Mouse (Mus musculus): ENCODE measurements at regions not wholly inside any gene's neighbourhood (a gene's known extent, or its start where the extent isn't known, plus 50 kb on each side); places are given as distances from the start of the nearest gene placed in this dataset.

DNA sequence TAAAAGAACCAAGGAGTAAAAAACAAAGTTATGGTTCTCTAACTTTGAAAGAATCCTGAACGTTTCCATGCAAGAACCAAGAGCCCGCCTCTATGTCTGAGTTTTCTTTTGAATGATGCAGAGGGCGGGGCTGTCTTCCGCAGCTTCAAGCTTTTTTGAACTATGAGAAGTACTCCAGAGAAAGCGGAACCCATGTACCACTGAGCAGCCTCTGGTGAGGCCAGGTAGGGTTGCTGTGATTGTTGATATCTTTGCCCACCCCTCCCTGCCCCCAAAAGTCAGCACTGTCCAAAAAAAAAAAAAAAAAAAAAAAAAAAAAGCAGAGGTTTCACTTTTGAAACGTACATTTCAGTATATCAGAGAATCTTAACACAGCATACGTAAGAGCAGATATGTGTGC is 161.2 kb upstream of the Spdye4c start:
- no peaks in the 10 kb centered on the region for H3K27me3 ChIP-seq (ENCODE audit: insufficient read depth, low read length)
- H3K4me2 ChIP-seq (replicated peaks; ENCODE audit: low read depth, low read length), result no peak overlapping the region
- H3K27ac ChIP-seq (ENCODE audit: low read length), result peak overlapping the region; percentile 64; the same call in 1 of the 2 replicates

DNA sequence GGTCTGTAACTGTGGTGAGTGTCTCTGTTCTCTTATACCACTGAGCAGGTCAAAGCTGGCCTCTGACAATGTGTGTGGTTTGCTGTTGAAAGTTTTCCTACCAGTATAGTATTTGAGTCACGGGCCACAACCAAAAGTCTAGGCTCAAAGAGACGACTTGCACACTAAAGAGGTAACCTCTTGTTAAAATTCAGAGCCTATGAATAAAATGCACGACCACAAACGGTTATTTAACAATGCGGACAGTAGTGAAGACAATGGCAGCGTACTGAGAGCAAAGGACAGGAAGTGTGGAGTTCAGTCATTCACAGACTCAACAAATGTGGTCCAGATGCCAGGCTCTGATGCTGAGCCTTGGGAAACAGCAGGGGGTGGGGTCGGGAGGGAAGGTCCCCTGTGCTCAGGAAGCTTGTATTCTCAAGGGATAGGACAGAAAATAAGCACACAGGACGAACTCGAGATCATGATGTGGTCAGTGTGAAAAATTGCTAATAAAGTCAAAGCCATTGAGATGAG is 160.2 kb upstream of the Spdye4c start:
- 66% methylated on average over 9 of the region's 9 CpGs for WGBS
- no peaks in the 10 kb centered on the region for H3K36me3 ChIP-seq (ENCODE audit: insufficient read depth, low read length)
- H3K27ac ChIP-seq (ENCODE audit: low read length), result no peak overlapping the region; the same call in 1 of the 2 replicates

More for the DNA sequence above, 161.2 kb upstream of the Spdye4c start:
- Histone ChIP-seq H3K4me3 (ENCODE audit: low read length) (no peak overlapping the region), H3K9me3 (ENCODE audit: low read length) (no peaks in the 10 kb centered on the region), H3K4me1 (ENCODE audit: insufficient read depth, low read length) (peaks cover 36% of the 10 kb centered on the region), H3K36me3 (ENCODE audit: insufficient read depth, low read length) (no peaks in the 10 kb centered on the region), H3K9ac (replicated peaks; ENCODE audit: low read length) (no peak overlapping the region)
- WGBS, result 68% methylated on average over 7 of the region's 7 CpGs
- no peak for ATAC-seq (ENCODE audit: low FRiP score, low TSS enrichment)

DNA sequence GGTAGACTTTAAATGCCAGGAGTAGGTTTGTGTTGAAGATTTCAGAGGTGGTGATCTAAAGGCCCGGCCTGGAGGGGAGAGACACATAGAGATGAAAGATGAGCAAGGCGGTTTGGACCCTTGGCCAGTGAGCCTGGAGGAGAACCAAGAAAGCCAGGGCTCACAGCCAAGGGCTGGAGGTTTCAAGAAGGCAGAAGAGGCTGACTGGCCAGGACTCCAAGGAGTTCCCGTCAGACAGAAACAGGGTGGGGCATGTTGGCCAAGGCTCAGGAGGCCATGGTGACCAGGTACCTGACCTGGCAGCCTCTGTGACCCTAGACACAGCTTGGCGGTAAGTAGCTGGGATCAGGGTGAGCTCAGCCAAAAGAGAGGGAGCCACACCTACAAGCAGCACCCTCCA is 159.3 kb upstream of the Spdye4c start:
- no peak overlapping the region for H3K4me2 ChIP-seq (replicated peaks; ENCODE audit: low read depth, low read length)
- no peak for ATAC-seq (ENCODE audit: low FRiP score, low TSS enrichment)
- no peak overlapping the region for H3K9ac ChIP-seq (replicated peaks; ENCODE audit: low read length)
- no peak overlapping the region for H3K27ac ChIP-seq (ENCODE audit: low read length)
- no peak overlapping the region for H3K4me3 ChIP-seq (ENCODE audit: low read length)
- no peaks in the 10 kb centered on the region for H3K27me3 ChIP-seq (ENCODE audit: insufficient read depth, low read length)
- no peaks in the 10 kb centered on the region for H3K36me3 ChIP-seq (ENCODE audit: insufficient read depth, low read length)
- no peaks in the 10 kb centered on the region for H3K9me3 ChIP-seq (ENCODE audit: low read length)
- H3K4me1 ChIP-seq (ENCODE audit: insufficient read depth, low read length), result peaks cover 37% of the 10 kb centered on the region
- 83% methylated on average over 4 of the region's 4 CpGs for WGBS

More for the DNA sequence above, 160.2 kb upstream of the Spdye4c start:
- H3K27me3 ChIP-seq (ENCODE audit: insufficient read depth, low read length), result no peaks in the 10 kb centered on the region
- H3K4me1 ChIP-seq (ENCODE audit: insufficient read depth, low read length), result peaks cover 37% of the 10 kb centered on the region
- no peak overlapping the region for H3K4me3 ChIP-seq (ENCODE audit: low read length)
- no peak overlapping the region for H3K9ac ChIP-seq (replicated peaks; ENCODE audit: low read length)
- ATAC-seq (ENCODE audit: low FRiP score, low TSS enrichment), result no peak
- H3K4me2 ChIP-seq (replicated peaks; ENCODE audit: low read depth, low read length), result no peak overlapping the region
- no peaks in the 10 kb centered on the region for H3K9me3 ChIP-seq (ENCODE audit: low read length)

DNA sequence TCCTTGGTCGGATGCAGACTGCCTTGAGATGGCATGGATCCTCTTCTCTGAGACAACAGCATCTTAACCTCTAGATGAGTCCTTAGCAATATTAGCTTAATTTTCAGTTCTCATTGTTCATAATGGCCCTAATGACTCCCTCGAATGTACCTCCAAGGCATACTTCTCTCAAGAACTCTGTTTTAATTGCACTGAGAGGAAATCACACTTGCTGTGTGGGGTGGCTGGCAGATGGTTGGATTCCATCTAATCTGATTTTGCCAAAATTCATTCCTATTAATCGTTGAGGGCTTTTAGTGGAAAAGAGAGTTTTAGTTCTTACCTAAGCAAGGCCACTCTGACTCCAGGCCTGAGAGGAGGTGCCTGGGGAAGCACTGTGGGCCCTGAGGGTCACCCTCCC is 158.3 kb upstream of the Spdye4c start:
- Histone ChIP-seq H3K27me3 (ENCODE audit: insufficient read depth, low read length) (no peaks in the 10 kb centered on the region), H3K4me2 (replicated peaks; ENCODE audit: low read depth, low read length) (no peak overlapping the region), H3K4me3 (ENCODE audit: low read length) (no peak overlapping the region), H3K4me1 (ENCODE audit: insufficient read depth, low read length) (peaks cover 32% of the 10 kb centered on the region), H3K9me3 (ENCODE audit: low read length) (no peaks in the 10 kb centered on the region), H3K9ac (replicated peaks; ENCODE audit: low read length) (no peak overlapping the region), H3K27ac (ENCODE audit: low read length) (no peak overlapping the region), H3K36me3 (ENCODE audit: insufficient read depth, low read length) (no peaks in the 10 kb centered on the region)
- WGBS, result 85% methylated on average over 3 of the region's 3 CpGs
- no peak for ATAC-seq (ENCODE audit: low FRiP score, low TSS enrichment)

DNA sequence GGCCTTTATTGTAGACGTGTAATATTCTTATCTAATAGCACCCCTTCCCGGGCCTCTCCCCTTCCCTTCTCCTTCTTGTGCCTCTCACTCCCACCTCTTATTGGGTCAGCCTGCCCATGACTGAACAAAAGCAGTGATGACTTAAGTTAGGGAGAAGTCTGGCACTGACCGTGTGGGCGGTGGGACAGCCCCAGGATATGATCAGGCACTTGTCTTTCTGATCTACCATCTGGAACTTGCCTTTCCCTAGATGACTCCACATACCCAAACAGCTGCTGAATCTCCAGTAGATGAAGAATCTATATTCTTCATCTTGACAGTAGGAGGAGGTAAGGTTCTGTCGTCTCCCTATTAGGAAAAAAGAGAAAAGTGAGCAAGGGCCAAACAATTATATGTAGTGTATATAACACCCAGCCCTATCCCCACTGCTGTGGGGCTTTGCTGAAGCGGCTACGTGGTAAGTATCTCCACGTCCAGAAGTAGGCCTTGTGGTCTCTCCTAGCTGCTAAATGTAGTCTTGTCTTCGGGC is 157.4 kb upstream of the Spdye4c start:
- Histone ChIP-seq H3K27ac (ENCODE audit: low read length) (no peak overlapping the region), H3K36me3 (ENCODE audit: insufficient read depth, low read length) (no peaks in the 10 kb centered on the region), H3K9me3 (ENCODE audit: low read length) (no peaks in the 10 kb centered on the region), H3K4me1 (ENCODE audit: insufficient read depth, low read length) (peaks cover 29% of the 10 kb centered on the region), H3K4me2 (replicated peaks; ENCODE audit: low read depth, low read length) (no peak overlapping the region), H3K9ac (replicated peaks; ENCODE audit: low read length) (no peak overlapping the region), H3K4me3 (ENCODE audit: low read length) (no peak overlapping the region), H3K27me3 (ENCODE audit: insufficient read depth, low read length) (no peaks in the 10 kb centered on the region)
- ATAC-seq (ENCODE audit: low FRiP score, low TSS enrichment), result no peak
- WGBS, result 73% methylated on average over 9 of the region's 9 CpGs

DNA sequence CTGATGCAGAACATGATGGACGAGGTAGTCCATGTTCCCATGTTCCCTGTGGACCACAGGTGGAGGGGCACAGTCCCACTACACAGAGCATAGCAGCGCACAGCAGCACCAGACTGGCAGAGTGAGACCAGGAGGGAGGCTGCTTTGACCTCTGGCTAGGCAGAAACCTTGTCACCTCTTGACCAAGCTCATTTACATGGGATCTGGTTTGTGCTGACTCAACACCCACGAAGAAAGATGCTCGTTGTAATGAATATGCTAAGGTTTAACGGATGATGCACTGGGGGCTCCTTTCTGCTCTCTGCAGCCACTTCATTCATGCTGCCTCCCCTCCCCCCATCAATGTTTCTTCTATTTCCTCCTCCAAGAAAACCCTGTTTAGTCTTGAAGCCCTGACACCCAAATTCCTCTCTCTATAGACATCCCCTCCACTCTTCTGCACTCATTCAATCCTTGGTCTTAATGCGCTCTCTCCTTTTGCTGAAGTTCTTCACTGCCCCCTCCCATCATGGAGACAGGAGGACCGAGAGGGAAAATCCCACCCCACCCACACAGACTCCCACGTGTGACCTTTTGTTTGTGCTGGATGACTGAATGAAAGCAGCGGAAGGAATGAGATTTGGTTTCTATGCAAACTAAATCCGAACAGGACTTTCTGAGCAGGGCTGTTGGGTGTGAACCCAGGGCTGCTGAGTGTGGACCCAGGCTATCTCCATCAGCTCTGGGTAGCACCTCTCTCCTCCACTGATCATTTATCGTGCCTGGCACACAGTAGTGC is 156.6 kb upstream of the Spdye4c start:
- WGBS, result 42% methylated on average over 11 of the region's 11 CpGs
- Histone ChIP-seq H3K4me1 (ENCODE audit: insufficient read depth, low read length) (peaks cover 21% of the 10 kb centered on the region), H3K27me3 (ENCODE audit: insufficient read depth, low read length) (no peaks in the 10 kb centered on the region), H3K9me3 (ENCODE audit: low read length) (no peaks in the 10 kb centered on the region), H3K27ac (ENCODE audit: low read length) (no peak overlapping the region), H3K9ac (replicated peaks; ENCODE audit: low read length) (no peak overlapping the region), H3K36me3 (ENCODE audit: insufficient read depth, low read length) (no peaks in the 10 kb centered on the region), H3K4me2 (replicated peaks; ENCODE audit: low read depth, low read length) (no peak overlapping the region), H3K4me3 (ENCODE audit: low read length) (no peak overlapping the region)
- ATAC-seq (ENCODE audit: low FRiP score, low TSS enrichment), result 0 out of 2 replicates have a peak, but pooled peaks have one; percentile 57

DNA sequence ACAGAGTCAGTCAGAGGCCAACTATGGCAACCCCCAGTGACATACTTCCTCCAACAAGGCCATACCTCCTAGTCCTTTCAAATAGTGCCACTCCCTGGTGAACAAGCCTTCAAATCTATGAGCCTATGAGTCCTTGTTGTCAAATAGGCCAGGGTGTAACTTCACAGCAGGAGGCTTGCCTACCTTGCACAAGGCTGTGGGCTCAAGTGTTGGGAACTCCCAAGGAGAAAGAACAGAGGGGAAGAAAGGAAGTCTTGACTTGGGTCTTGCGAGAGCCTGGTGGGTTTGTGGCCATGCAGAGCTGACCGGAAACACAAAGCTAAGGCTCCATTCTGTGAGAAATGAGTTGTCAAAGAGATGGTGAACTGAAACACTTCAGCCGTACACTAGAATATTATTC is 154.6 kb upstream of the Spdye4c start:
- ATAC-seq (ENCODE audit: low FRiP score, low TSS enrichment), result no peak
- 98% methylated on average over 3 of the region's 3 CpGs for WGBS
- Histone ChIP-seq H3K27me3 (ENCODE audit: insufficient read depth, low read length) (no peaks in the 10 kb centered on the region), H3K4me1 (ENCODE audit: insufficient read depth, low read length) (peaks cover 16% of the 10 kb centered on the region), H3K4me3 (ENCODE audit: low read length) (no peak overlapping the region), H3K27ac (ENCODE audit: low read length) (no peak overlapping the region), H3K4me2 (replicated peaks; ENCODE audit: low read depth, low read length) (no peak overlapping the region), H3K9ac (replicated peaks; ENCODE audit: low read length) (no peak overlapping the region), H3K9me3 (ENCODE audit: low read length) (0 out of 2 replicates have a peak, but pooled peaks cover 2% of the 10 kb centered on the region), H3K36me3 (ENCODE audit: insufficient read depth, low read length) (no peaks in the 10 kb centered on the region)

DNA sequence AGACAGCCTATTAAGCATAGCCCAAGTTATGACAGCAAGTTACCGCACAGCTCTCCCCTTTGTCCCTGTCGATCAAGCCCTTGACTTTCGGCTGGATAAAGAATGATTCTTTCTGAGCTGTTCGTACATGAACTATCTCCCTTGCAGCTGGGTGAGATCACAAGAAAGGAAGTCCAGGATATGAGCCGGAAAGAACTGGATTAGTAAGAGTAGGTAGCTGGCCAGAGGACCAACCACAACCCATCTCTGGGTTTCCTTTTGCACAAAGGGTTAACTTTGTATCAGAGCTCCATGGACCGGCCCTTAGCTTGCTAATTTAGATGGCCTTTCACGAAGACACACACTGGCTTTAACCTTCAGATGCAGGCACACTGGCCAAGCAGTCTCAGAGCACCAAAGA is 153.3 kb upstream of the Spdye4c start:
- H3K4me1 ChIP-seq (ENCODE audit: insufficient read depth, low read length), result peaks cover 16% of the 10 kb centered on the region
- H3K36me3 ChIP-seq (ENCODE audit: insufficient read depth, low read length), result no peaks in the 10 kb centered on the region
- no peak overlapping the region for H3K4me2 ChIP-seq (replicated peaks; ENCODE audit: low read depth, low read length)
- WGBS, result 45% methylated on average over 7 of the region's 7 CpGs
- no peaks in the 10 kb centered on the region for H3K27me3 ChIP-seq (ENCODE audit: insufficient read depth, low read length)
- H3K9me3 ChIP-seq (ENCODE audit: low read length), result 0 out of 2 replicates have a peak, but pooled peaks cover 2% of the 10 kb centered on the region
- ATAC-seq (ENCODE audit: low FRiP score, low TSS enrichment), result no peak
- H3K9ac ChIP-seq (replicated peaks; ENCODE audit: low read length), result no peak overlapping the region
- no peak overlapping the region for H3K4me3 ChIP-seq (ENCODE audit: low read length)
- no peak overlapping the region for H3K27ac ChIP-seq (ENCODE audit: low read length)

DNA sequence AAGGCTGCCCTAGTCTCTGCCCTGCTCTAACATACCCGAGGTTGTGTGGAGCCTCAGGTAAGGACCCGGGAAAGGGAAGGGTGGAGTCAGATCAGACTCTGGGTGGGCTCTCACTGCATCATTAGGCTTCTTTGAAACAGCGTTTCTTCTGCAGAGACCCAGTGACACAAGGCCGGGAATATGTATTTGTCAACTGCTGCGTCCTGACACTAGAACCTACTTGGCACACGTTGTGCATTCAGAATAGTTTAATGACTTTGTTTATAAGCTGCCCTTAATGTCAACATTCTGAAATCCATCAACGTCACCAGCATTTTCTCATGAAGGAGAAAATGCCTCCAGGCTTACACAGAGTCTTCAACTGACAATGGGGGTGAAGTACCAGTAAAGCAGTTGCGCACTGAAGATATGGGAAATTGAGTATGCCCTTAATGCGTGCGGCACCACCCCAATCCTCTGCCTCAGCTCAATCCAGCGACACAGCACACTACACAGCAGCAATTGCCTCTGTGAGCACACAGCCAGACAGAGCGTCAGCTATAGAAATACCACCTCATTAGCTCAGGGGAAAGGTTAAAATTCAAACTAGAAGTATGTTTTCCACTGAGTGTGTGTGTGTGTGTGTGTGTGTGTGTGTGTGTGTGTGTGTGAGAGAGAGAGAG is 152.7 kb upstream of the Spdye4c start:
- Histone ChIP-seq H3K27ac (ENCODE audit: low read length) (no peak overlapping the region), H3K9me3 (ENCODE audit: low read length) (0 out of 2 replicates have a peak, but pooled peaks cover 2% of the 10 kb centered on the region), H3K4me3 (ENCODE audit: low read length) (no peak overlapping the region), H3K36me3 (ENCODE audit: insufficient read depth, low read length) (no peaks in the 10 kb centered on the region), H3K4me2 (replicated peaks; ENCODE audit: low read depth, low read length) (no peak overlapping the region), H3K4me1 (ENCODE audit: insufficient read depth, low read length) (peaks cover 16% of the 10 kb centered on the region), H3K27me3 (ENCODE audit: insufficient read depth, low read length) (no peaks in the 10 kb centered on the region), H3K9ac (replicated peaks; ENCODE audit: low read length) (no peak overlapping the region)
- 43% methylated on average over 12 of the region's 12 CpGs for WGBS
- ATAC-seq (ENCODE audit: low FRiP score, low TSS enrichment), result 0 out of 2 replicates have a peak, but pooled peaks have one; percentile 23
